Mouse (Mus musculus) frontal cortex, postnatal 25 days (tissue): ENCODE results near the gene Nqo1.

Source experiments
- DNase-seq, 2 experiments: peaks; one replicate each; pipeline ENCODE4 v3.0.0; 2022; ENCODE audit warnings: low spot score in 2 of 2

Nqo1 gene

DNA sequence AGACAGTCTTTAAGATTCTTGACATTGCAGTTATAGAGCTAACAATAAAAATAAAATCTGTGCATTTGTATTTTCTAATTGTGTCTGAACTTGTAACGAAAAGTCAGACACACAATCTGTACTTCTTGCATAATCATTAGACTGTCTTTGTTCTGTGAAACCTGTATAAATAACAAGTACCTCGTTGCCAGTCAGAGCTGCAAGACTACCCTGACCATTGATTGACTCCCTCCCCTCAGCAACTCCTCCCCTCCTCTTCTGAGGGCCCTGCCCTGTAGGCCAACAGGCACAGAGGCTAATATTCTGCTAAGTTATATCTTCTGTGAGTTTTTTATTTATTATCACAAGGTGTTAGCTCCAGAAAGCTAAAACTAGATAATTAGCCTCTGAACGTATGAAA lies 2.9 kb upstream of the Nqo1 start:
- no peak for DNase-seq

DNA sequence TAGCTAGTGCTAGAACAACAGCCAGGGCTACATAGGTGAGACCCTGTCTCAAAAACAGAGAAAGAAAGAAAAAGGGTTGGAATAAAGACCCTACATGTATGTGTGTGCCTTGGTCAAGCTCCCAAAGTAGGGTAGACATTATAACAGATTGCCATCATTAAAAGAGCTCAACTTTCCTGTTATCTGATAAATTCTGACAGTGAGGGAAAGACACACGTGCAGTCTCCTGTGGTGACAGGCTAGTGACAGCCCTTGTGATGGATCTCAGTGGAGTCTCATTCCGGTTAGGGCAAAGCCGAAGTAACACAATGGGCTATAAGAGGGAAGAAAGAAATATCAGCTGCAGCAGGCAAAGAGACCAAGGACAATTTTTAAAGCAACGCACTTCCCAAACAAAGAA lies 1.1 kb upstream of the Nqo1 start:
- DNase-seq: no peak

DNA sequence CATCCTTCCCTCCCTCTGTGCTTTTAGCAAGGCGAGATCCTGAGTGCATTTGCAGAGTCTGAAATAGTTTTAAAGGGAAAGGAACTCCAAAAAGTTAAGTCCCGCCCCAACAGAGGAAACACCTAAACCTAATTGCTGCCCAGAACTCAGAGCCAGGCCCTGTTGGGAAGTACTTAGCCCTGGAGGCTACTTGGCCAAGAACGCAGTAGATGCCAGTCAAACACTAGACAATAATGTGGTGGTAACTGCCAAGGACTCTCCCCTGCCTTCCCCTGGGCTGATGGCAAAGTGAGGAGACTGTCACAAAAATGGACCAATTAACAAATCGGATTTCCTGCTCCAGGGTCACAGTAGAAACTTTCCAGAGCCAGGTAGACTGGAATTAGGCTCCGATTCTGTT lies 1.1 kb downstream of the Nqo1 start:
- DNase-seq: no peak

DNA sequence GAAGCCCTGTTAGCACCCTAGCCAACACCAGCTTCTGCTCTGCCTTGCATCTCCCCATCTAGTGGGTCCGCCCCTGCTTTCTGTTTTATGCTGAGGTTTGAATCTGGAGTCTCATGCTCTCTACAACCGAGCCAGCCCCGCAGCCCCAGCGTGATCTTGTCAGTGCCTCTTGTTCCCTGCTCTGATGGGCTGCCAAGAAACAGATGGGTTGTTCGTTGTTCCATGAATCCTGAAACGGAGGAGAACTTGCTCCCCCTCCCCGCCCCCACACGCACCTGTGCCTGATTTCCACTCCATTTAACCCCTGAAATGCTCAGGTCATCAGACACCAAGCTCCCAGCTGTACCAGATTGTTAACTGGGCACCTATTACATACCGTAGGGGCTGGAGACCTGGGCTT lies 3.5 kb downstream of the Nqo1 start:
- DNase-seq: no peak

DNA sequence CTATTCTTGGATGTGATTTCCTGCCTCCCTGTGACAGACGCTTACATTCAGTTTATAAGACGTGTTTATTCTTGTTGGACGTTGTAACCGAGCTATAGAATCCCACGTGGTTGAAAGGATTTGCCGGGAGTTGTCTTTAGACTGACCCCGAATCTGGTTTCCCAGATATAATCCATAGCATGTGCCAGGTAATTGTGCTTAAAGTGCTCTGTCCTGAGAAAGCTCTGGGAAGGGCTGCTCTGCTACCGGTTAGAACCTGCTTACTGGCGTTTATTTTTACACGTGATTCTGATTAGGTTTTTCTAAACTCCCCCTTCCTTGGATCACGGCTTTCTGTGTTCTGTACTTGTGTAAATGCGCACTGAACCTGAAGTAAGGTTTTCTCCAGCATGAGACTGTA lies 5.3 kb downstream of the Nqo1 start:
- DNase-seq: no peak

DNA sequence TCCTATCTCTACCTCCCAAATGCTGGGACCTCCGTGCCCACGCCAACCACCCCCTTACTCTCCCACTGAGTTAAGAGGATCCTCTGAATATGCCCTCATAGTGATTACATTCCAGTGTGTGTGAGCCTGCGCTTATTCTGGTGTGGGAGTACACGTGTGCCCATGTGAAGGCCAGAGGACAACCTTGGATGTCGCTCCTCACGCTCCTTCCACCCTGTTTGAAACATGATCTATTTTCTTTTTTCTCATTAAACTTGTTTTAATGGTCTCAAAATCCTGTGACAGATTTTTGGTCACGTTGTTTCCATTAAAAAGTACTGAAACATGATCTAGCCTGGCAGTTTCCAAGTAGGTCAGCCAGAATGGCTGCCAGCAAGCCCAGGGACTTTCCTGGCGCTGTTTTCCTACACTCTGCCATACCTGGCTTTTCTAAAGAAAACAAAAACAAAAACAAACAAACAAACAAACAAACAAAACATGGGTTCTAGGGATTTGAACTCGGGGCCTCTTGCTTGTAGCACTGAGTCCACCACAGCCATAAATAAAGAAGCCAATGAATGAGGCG lies 6.8 kb downstream of the Nqo1 start:
- DNase-seq: no peak

DNA sequence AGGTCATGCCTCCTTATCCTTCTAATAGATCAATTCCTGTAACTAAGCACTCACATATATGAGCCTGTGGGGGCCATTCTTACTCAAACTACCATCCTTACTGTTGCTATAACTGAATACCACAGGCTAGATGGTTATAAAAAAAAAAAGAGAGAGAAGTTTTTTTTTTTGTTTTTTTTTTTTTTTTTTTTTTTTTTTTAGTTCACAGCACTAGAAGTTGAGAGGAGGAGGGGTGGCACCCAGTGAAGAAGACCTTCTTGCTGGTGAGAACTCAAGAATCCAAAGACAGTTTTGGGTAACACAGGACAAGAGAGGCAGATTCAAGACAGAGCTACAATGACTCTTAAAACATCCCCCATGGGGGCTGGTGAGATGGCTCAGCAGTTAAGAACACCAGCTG lies 7.6 kb downstream of the Nqo1 start:
- no peak for DNase-seq

DNA sequence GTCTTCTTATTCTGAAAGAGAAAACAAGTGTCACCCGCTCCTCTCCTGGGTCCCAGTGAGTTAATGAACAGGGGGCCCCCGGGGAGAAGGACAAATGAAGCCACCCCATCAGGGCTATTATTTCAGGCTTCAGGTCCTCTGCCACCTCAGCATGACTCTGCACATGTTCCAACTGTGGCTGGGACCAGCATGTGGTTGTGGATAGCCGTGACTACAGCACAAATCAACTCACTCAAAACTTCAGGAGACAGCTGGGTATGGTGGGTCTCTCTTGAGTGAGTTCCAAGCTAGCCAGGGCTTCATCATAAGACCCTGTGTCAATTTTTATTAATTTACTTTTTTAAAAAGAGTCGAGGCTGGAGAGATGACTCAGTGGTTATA lies 11.9 kb downstream of the Nqo1 start:
- no peak for DNase-seq

DNA sequence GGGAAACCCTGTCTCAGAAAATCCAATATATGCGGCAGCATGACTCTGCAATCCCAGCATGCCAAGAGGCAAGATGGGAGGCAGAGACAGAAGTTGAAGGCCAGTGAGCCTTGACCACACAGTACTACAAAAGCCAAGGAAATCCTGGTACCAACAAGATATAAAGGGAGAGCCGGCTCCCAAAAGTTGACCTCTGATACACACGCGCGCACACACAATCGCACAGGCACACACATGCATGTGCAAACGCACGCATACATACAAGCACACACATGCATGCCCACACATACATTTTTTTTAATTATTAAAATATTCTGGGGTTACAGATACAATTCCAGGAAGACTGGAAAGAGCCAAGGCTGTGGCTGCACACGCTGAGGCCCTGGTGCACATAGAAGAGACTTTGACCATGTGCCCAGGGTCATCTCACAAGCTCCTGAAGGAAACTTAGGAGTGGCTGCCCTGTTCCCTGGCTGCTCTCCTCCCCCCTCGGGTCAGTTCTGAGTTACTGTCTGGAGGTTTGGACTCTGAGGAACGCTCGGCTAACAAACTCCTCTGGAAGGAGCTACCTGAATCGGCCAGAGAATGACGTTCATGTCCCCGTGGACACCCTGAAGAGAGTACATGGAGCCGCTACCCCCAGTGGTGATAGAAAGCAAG lies 12.4 kb downstream of the Nqo1 start:
- no peak for DNase-seq

DNA sequence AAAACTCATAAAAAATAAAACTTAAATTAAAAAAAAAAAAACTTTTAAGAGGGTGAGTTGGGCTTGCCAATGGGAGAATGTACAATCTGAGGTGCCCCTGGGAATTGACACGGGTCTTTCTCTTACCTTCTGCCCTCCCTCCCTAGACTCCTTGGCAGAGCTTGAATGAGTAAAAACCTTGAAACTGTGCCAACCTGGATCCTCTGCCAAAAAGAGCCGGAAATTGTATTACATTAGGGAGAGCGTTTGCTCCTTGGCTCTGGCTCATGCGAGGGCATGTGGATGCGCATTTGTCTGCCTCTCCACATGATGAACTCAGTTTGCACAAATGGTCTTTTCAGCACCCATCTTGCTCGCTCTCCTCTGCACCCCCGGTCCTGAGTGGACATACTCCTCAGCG lies 13.4 kb downstream of the Nqo1 start:
- DNase-seq: no peak

DNA sequence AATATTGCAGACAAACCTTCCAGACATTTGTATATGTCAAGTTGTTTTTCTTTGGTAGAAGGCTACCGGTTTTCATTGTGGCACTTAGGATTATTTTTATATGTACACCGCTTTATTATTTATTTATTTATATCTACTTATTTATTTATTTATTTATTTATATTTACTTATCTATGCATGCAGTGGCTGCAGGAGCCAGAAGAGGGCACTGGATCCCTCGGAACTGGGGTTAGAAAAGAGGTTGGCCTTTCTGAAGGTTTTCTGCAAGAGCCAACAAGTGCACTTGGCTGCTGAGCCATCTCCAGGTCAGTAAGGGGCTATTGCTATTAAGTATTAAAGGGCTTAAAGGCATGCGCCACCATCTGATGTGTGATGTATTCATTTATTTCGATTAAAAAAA lies 15.1 kb downstream of the Nqo1 start:
- DNase-seq: no peak

DNA sequence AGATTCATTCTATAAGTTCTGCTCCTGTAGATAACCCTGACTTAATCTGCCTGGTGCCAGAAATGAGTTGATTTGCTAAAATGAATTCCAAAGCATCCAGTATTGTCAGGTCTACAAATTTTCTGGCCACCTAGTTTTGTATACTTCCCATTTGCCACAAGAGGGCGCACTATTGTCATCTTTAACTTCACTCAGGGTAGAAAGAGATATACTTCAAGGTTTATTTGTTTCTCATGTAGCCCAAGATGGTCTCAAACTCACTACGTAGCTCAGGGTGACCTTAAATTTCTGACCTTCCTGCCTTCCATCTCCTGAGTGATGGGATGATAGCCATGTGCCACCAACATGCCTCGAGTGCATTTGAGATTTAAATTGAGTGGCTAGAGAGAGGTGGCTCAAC lies 16.4 kb downstream of the Nqo1 start:
- no peak for DNase-seq

DNA sequence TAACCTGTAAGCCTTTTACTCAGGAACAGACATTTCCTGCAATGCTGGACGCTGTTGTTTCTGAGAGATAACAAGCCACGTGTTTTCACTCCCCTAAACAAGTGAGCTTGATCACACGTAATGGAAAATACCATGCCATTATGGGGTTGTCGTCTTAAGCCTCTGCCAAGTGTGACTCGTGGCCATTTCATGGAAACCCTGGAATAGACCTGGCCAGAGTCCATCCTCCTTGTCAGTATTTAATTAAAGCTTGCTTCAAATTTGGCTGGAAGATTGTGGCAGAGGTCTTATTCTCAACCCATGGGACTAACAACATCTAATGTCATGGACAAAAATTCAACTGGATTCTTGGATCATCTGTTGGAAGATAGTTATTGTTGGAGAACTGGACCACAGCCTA lies 16.8 kb downstream of the Nqo1 start:
- no peak for DNase-seq

DNA sequence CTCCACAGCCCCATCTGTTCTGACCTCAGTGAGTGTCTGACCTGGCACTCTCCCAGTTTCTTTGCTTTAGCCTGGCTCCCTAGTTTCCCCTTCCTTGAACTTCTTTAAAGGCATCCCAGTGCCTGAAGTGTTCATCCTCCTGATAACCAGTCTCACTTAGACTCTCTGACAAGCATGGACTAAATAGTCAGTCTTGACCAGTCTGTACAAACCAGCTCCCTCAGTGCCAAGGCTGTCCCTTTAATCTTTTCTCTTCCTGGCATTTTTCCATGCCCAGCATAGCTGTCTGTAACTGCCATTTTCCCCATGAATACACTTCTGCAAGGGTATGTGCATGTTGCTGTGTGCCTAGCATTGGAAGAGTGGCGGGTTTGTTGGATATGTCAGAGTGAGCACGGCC lies 17.9 kb downstream of the Nqo1 start:
- no peak for DNase-seq

DNA sequence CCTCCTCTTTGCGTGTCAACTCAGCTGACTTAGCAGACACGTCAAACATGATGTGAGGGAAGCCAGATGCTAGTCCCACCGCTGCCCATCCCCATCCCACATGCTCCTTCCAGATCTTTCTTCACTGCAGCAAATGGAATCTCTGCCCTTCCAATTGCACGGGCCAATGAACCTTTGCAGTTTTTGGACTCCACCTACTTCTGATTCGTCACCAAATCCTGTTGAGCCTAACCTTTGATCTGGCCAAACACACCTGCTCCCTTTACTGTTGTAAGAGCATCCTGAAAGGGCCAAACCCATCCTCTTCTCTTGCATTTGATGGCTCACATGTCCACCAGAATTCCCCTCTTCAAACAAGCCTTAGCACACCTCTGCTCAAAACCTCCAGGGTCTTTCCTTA lies 18.4 kb downstream of the Nqo1 start:
- no peak for DNase-seq

DNA sequence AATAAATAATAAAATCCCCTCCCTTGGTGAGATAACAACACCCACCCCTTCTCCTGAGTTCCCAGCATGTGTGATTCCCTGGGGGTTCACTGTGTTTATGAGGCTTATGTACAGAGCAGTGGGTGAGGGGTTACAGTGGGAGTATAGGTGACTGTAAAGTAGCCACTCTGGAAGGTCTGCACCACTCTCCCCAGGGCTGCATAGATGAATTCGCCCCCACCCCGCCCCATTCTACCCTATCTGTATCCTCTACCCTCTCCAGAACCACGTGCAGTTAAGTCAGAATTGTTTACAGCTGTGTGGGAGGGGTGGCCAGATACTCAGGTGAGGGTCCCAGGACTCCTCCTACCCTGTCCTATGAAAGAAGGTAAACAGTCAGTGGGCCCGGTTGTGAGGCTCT lies 20.1 kb downstream of the Nqo1 start:
- no peak for DNase-seq

DNA sequence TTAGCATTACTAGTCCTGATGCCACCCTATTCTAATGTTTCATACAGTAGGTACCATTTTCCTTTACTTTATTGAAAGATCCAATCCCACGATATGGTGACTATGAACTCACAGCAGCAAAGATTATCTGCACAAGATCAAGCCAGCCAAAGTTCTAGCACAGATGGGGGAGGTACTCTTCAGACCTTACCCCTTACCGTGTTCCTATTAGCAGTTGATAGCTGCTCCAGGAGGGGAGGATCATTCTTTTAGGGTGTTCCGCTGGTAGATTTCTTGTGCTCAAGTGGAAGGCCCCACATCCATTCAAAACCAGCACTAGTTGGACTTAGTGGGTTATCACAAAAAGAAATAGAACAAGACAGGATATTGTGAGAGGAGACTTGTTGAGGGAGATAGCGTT lies 21.3 kb downstream of the Nqo1 start:
- DNase-seq: no peak

DNA sequence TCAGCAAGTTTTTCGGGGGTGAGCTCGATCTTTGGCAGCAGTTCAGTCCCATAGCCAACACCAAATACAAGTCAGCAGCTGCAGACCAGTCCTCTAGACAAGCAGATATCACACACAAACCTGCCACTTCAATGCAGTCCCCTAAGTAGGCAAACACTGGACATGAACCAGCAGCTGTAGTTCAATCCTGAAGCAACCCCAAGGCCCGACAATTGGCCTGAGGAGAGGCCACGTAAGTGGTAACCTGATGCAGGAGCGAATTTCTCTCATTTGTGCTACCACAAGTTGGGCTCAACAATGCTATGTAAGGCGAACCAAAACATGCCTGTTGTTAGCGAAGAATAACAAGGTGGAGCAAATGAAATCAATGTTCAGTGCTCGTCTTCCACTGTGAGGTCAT lies 22.3 kb downstream of the Nqo1 start:
- no peak for DNase-seq

DNA sequence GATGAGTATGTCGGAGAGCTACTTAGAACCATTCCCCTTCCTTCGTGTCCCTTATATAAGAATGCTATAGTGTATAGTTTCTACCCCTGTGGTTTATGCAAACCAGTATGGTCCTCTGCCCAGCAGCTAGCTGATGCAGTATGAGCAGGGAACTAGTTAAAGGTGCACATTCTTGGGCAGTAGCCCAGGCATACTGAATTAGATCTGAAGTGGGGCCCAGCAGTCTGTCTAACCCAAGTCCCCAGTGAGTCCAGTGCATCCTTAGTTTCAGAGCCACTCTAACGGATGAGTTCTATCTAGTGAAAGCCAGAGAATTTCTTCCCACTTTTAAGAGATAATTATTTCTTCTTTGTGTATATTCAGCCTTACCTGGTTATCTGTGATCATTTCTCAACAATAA lies 25.7 kb downstream of the Nqo1 start:
- no peak for DNase-seq

DNA sequence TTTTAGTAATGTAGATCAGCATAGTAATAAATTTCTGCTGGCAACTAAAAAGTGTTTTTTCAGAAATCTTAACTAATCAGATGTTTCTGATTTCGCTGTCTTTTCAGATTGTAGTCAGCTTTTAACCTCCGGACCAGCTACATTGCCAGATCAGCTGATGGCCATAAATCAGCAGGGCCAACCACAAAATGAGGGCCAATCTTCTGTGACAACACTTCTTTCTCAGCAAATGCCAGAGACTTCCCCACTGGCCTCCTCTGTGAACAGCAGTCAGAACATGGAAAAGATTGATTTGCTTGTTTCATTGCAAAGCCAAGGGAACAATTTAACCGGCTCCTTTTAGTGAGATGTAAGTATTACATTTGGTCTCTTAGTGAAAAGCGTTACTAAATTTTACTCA lies 32.7 kb downstream of the Nqo1 start:
- no peak for DNase-seq
